Mouse (Mus musculus) hindbrain, embryonic 14.5 days (tissue): Measurements from ENCODE around the gene Irgm1. TPM values are rescaled to one million over a fixed set of nuclear protein-coding genes. Genes with fewer than 3 reads are reported as not detected.
"Not testable (repeated sequence)": the region's sequence is repeated elsewhere in the genome, so short reads cannot be mapped to it uniquely, and the experiment has no call there.

ENCODE experiments used
- ATAC-seq: fragments of 200-750 bp; cut with Nextera tagmentation; 2 replicates; pipeline ENCODE4 v1.8.0; 2017; ENCODE audit warnings: moderate number of reproducible peaks, mild to moderate bottlenecking, moderate TSS enrichment, moderate library complexity; ENCODE audit not compliant: low FRiP score
- DNase-seq: peaks from one replicate; pipeline ENCODE4 v3.0.0-alpha.2; 2015; ENCODE audit warnings: low spot score
- H3K27ac ChIP-seq: fragments of 300-500 bp; sonication (generic); 2 replicates; pipeline ENCODE4 v1.5.1; 2014; ENCODE audit warnings: mild to moderate bottlenecking, moderate library complexity
- H3K27me3 ChIP-seq: fragments of 300-500 bp; sonication (generic); 2 replicates; pipeline ENCODE4 v1.6.1; 2014; ENCODE audit warnings: mild to moderate bottlenecking, low read length, mixed read lengths; ENCODE audit not compliant: control insufficient read depth, insufficient read depth
- H3K36me3 ChIP-seq: fragments of 300-500 bp; sonication (generic); replicated peaks from 2 replicates; pipeline ENCODE4 v1.6.1; 2014; ENCODE audit not compliant: control insufficient read depth, insufficient read depth
- H3K4me1 ChIP-seq: fragments of 300-500 bp; sonication (generic); replicated peaks from 2 replicates; pipeline ENCODE4 v1.6.1; 2014; ENCODE audit warnings: antibody characterized with exemption, low read length, mixed read lengths; ENCODE audit not compliant: control insufficient read depth, insufficient read depth
- H3K4me2 ChIP-seq: fragments of 300-500 bp; sonication (generic); replicated peaks from 2 replicates; pipeline ENCODE4 v1.6.1; 2014; ENCODE audit warnings: mild to moderate bottlenecking, moderate library complexity
- H3K4me3 ChIP-seq: fragments of 300-500 bp; sonication (generic); replicated peaks from 2 replicates; pipeline ENCODE4 v1.5.1; 2014; ENCODE audit warnings: mild to moderate bottlenecking, low read length
- H3K9ac ChIP-seq: fragments of 300-500 bp; sonication (generic); 2 replicates; pipeline ENCODE4 v1.6.1; 2014
- H3K9me3 ChIP-seq: fragments of 300-500 bp; sonication (generic); 2 replicates; pipeline ENCODE4 v1.6.1; 2016; ENCODE audit warnings: low read length; ENCODE audit not compliant: control insufficient read depth
- WGBS: fragments of 180-500 bp; shearing (Covaris S2); extraction: QIAGEN DNeasy Blood & Tissue Kit; methylation state at CpG from one replicate; pipeline ENCODE4 v1.1.7; 2014; 5-methylcytosine and 5-hydroxymethylcytosine counted together
- polyA plus RNA-seq: library from polyadenylated mRNA; unstranded; fragments of >200 nt; fragmentation: Nextera tagmentation; extraction: Ambion mirVana; gene quantifications from 2 replicates; pipeline ENCODE4 v1.2.1, GENCODE M21; 2014

The Irgm1 gene
- polyA plus RNA-seq, 1 experiment from 2014 or later = 4.2 TPM

- peaks cover 16% of the 10 kb centered on the region for H3K27me3 ChIP-seq
- ATAC-seq (no peak), DNase-seq (no peak)
- H3K9ac ChIP-seq = no peak overlapping the region
- 73% methylated on average over 6 of the region's 6 CpGs for WGBS
- no peak overlapping the region for H3K27ac ChIP-seq
- no peak overlapping the region for H3K4me2 ChIP-seq
- peaks cover 13% of the 10 kb centered on the region; the same call in 1 of the 2 replicates for H3K4me1 ChIP-seq
- H3K9me3 ChIP-seq = no peaks in the 10 kb centered on the region
- H3K4me3 ChIP-seq = no peak overlapping the region
- no peaks in the 10 kb centered on the region for H3K36me3 ChIP-seq
Observed at GRCm38 (mm10) chr11:48827926-48828325, 43.6 kb downstream of the Irgm1 start.

GRCm38 (mm10) chr11:48826752-48827096, 44.8 kb downstream of the Irgm1 start:
- Histone ChIP-seq H3K4me3 (peak overlapping the region; percentile 41), H3K36me3 (no peaks in the 10 kb centered on the region), H3K4me1 (peaks cover 13% of the 10 kb centered on the region; the same call in 1 of the 2 replicates), H3K27ac (0 out of 2 replicates have a peak overlapping the region, but pooled peaks have one; percentile 14), H3K27me3 (peaks cover 24% of the 10 kb centered on the region), H3K4me2 (peak overlapping the region; percentile 56), H3K9ac (peak overlapping the region; percentile 34; the same call in 1 of the 2 replicates), H3K9me3 (no peaks in the 10 kb centered on the region)
- ATAC-seq (no peak), DNase-seq (no peak)
- 0% methylated on average over 6 of the region's 6 CpGs for WGBS

GRCm38 (mm10) chr11:48825979-48826751, 45.3 kb downstream of the Irgm1 start, which contains the start of the genes Trim7 and Gm12184:
Trim7 (plus strand) TSS chr11:48826140.
Gm12184 (minus strand) TSS chr11:48826655.
- peak within 1 kb of the TSS; percentile 41 for H3K4me3 ChIP-seq
- 0 out of 2 replicates have a peak within 1 kb of the TSS, but pooled peaks have one; percentile 43 for H3K27ac ChIP-seq
- peak within 1 kb of the TSS; percentile 56 for H3K4me2 ChIP-seq
- not testable (repeated sequence) for H3K9me3 ChIP-seq, DNase-seq, H3K36me3 ChIP-seq
- H3K27me3 ChIP-seq = peaks cover 24% of the 10 kb centered on the region
- peak; percentile 74 for ATAC-seq
- WGBS = under 1% methylated on average over 45 of the region's 92 CpGs
- peaks cover 13% of the 10 kb centered on the region; the same call in 1 of the 2 replicates for H3K4me1 ChIP-seq
- H3K9ac ChIP-seq = peak within 1 kb of the TSS; percentile 36; the same call in 1 of the 2 replicates

- Histone ChIP-seq H3K27me3 (peaks cover 24% of the 10 kb centered on the region), H3K9ac (no peak overlapping the region), H3K4me1 (peaks cover 13% of the 10 kb centered on the region; the same call in 1 of the 2 replicates), H3K4me3 (peak overlapping the region; percentile 25), H3K9me3 (no peaks in the 10 kb centered on the region), H3K27ac (no peak overlapping the region), H3K4me2 (peak overlapping the region; percentile 50), H3K36me3 (no peaks in the 10 kb centered on the region)
- DNase-seq (no peak), ATAC-seq (no peak)
- WGBS = 7% methylated on average over 22 of the region's 22 CpGs
Observed at GRCm38 (mm10) chr11:48824311-48824830, 47.1 kb downstream of the Irgm1 start.

- Histone ChIP-seq H3K4me1 (peaks cover 13% of the 10 kb centered on the region; the same call in 1 of the 2 replicates), H3K27me3 (peaks cover 24% of the 10 kb centered on the region), H3K9ac (no peak overlapping the region), H3K4me2 (peak overlapping the region; percentile 50), H3K36me3 (no peaks in the 10 kb centered on the region), H3K27ac (no peak overlapping the region), H3K4me3 (peak overlapping the region; percentile 25), H3K9me3 (no peaks in the 10 kb centered on the region)
- ATAC-seq = 0 out of 2 replicates have a peak, but pooled peaks have one; percentile 35
- peak; percentile 89 for DNase-seq
- WGBS = 2% methylated on average over 15 of the region's 15 CpGs
Observed at GRCm38 (mm10) chr11:48823536-48823972, 47.9 kb downstream of the Irgm1 start.

- H3K36me3 ChIP-seq = no peaks in the 10 kb centered on the region
- ATAC-seq (no peak), DNase-seq (no peak)
- no peak overlapping the region for H3K9ac ChIP-seq
- peak overlapping the region; percentile 50 for H3K4me2 ChIP-seq
- no peak overlapping the region for H3K27ac ChIP-seq
- 34% methylated on average over 14 of the region's 14 CpGs for WGBS
- peak overlapping the region; percentile 25 for H3K4me3 ChIP-seq
- H3K4me1 ChIP-seq = peaks cover 16% of the 10 kb centered on the region; the same call in 1 of the 2 replicates
- peaks cover 24% of the 10 kb centered on the region for H3K27me3 ChIP-seq
- no peaks in the 10 kb centered on the region for H3K9me3 ChIP-seq
Observed at GRCm38 (mm10) chr11:48822768-48823512, 48.5 kb downstream of the Irgm1 start.

- not testable (repeated sequence) for H3K9ac ChIP-seq, H3K4me3 ChIP-seq, DNase-seq, H3K9me3 ChIP-seq, H3K4me2 ChIP-seq, H3K36me3 ChIP-seq, ATAC-seq, H3K27ac ChIP-seq
- H3K4me1 ChIP-seq = peaks cover 13% of the 10 kb centered on the region
- WGBS = 86% methylated on average over 14 of the region's 14 CpGs
- H3K27me3 ChIP-seq = peaks cover 24% of the 10 kb centered on the region
Observed at GRCm38 (mm10) chr11:48821299-48821698, 50.2 kb downstream of the Irgm1 start.

GRCm38 (mm10) chr11:48820308-48820674, 51.2 kb downstream of the Irgm1 start:
- no peak overlapping the region for H3K4me3 ChIP-seq
- DNase-seq = no peak
- H3K4me1 ChIP-seq = peaks cover 23% of the 10 kb centered on the region
- H3K9me3 ChIP-seq = no peaks in the 10 kb centered on the region
- H3K27ac ChIP-seq = no peak overlapping the region
- no peak overlapping the region for H3K4me2 ChIP-seq
- no peaks in the 10 kb centered on the region for H3K36me3 ChIP-seq
- ATAC-seq = no peak
- no peak overlapping the region for H3K9ac ChIP-seq
- peaks cover 24% of the 10 kb centered on the region for H3K27me3 ChIP-seq
